Mouse (Mus musculus) natural killer cell, adult 2 months (primary cell): ENCODE results near the gene Pcmtd2.
"Not testable (repeated sequence)": the region's sequence is repeated elsewhere in the genome, so short reads cannot be mapped to it uniquely, and the experiment has no call there.

Experiments
- DNase-seq, 2 experiments: peaks; one replicate each; pipeline ENCODE4 v3.0.0; 2022; ENCODE audit warnings: low spot score in 2 of 2

The Pcmtd2 gene

DNA sequence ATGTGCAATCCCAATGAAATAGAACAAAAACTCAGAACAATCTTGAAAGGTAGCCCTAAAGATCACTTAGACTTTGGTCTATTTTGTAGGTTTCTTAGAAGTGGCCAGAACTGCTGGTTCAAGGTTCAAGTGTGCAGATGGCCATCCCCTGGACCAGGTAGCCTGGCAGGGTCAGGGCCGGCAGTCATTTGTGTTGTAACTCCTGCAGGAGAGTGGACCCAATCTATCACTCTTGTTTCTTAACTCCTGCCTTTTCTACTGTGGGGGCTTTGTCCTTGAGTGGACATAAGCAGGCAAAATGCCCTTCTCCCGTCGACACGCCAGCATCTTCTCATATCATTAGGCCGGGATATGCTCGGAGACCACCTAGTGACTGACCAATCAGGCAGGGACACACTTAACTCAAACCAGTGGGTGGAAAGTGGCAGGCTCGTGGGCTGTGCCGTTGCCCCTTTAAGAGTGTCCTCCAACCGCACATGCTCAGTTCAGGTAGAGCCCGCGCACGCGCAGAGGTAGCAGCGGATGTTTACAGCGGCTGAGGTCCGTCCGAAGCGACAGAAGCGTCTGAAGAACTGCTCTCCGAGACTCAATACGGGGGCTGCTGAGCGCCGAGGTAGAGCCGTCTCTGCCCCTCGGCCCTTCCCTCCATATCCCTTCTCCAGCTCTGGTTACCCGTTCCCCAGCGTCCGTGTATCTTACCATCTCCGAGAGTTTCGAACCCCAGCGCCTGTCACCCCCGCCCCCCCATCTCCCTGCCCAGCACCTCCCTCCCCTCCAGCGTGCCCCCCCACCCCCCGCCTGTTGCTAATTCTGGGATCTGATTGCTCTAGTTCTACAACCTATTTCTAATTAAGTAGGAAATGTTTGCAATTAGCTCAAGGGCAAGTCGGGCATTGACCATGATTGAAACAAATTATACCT lies at the start of gene Pcmtd2:
Gene Pcmtd2 (plus strand): TSS at position 483 of the 921 bp plus-strand sequence.
- peak; percentile 92 for DNase-seq

DNA sequence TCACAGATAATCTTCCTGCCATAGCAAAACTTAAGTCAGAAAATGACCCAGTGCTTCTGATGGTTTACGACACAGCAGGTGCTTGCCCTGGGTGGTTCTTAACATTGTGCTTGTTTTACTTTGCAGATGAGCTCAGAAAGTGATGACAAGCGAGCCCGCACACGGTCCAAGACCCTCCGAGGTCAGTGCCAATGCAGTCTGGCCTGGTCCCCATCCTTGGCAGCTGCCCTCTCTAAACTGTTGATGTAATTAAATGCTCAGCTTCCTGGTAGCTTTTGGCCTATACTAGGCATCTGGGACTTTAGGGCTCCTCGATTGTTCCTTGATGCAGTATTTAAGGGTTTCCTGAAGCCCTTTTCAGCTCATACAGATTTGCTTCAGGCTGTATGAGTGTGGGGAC lies 48.3 kb upstream of the Pcmtd2 start:
- no peak for DNase-seq

DNA sequence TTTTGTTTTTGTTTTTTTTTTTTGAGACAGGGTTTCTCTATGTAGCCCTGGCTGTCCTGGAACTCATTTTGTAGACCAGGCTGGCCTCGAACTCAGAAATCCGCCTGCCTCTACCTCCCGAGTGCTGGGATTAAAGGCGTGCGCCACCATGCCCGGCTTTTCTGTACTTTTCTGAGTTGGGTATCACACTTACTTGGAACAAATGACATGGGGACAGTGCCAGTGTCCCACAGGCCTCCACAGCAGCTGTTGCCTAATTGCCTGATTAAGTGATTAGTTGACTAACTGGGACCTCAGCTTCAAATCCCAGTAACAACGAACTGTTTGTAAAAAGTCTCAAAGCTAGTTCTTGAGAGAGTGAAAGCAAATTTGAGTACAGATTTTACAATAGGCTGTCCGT lies 44.5 kb upstream of the Pcmtd2 start:
- DNase-seq: not testable (repeated sequence)

DNA sequence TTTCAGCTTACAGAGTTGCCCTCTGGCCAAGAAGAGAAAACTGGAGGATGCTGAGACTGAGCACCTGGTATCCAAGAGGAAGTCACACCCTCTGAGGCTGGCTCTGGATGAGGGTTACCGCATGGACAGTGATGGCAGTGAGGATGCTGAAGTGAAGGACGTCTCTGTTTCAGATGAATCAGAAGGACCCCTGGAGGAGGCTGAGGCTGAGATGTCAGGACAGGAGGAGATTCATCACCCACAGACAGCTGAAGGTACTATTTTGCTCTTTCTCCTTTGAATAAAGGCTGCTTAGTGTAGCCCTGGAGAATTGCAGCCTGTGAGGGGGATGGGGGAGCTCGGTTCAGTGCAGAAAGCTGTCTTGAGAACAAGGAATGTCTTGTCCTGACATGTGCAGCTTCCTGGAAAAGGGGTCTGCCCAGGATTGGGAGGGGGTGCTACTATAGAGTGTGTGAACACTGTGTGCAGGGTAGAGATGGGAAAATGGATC lies 42.0 kb upstream of the Pcmtd2 start:
- no peak for DNase-seq

DNA sequence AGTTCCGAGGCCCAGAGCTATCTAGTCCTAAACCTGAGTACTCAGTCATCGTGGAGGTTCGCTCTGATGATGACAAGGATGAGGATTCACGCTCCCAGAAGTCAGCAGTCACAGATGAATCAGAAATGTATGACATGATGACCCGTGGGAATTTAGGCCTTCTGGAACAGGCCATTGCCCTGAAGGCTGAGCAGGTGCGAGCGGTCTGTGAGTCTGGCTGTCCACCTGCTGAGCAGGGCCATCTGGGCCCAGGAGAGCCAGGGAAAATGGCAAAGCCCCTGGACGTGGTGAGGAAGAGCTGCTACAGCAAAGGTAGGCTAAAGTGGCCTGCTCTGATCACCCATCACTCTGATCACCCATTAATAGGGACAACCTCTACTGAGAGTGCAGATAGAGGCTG lies 40.0 kb upstream of the Pcmtd2 start:
- DNase-seq: no peak

DNA sequence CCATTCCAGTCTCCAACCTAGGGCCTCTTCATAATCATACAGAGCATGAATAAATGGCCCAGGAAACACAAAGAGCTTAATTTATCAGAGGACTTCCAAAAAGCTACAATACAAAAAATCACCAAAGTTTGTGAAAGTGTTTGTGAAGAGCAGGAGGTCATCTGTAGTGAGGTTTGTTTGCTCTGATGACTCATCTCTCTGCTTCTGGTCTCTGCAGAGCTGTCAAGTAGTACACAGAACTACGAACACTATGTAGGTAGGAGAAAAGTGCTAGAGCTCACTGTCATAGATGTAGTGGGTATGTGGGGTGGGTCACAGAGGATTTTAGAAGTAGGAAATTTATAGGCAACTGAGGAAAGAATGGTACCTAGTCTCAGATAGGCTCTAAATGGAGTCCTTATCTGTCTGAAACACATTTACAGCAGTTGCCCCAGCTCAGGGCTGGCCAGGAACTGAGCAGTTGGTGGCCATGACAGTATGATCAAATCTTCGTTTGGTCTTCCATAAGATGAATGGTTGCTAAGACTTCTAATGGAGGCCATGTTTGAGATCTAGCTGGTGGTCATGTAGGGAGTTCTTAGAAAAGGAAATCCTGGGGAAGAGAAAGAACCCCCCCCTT lies 8.5 kb upstream of the Pcmtd2 start:
- no peak for DNase-seq

DNA sequence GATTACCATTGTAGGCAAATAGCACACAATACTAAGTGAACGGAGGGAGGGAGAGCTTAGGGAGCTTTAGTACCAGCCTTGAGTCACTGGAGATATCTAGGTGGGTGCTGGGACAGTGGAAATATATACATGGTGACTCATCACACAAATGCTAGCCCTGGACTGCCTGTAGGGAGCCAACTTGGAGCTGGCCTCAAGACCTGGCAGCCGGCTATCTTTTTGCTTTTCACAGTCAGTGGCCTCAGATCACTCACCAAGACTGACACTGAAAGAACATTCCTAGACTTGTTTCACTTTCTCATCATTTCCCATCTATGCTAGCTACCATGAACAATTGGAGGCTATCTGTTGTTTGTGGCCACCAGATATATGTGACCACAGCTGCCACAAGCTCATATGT lies 4.9 kb upstream of the Pcmtd2 start:
- no peak for DNase-seq

GRCm38 (mm10) chr2:181838293-181838680 lies 633 bp downstream of the Pcmtd2 start:
- no peak for DNase-seq

- no peak for DNase-seq
Measured at GRCm38 (mm10) chr2:181845709-181846394, 8.2 kb downstream of the Pcmtd2 start.

- peak; percentile 89 to 91 for DNase-seq
Measured at GRCm38 (mm10) chr2:181863791-181864535, 26.3 kb downstream of the Pcmtd2 start, which contains the start of gene Polr3k. TSS of gene Polr3k (plus strand) at chr2:181864337.

- DNase-seq: no peak
Measured at GRCm38 (mm10) chr2:181864536-181864860, 26.8 kb downstream of the Pcmtd2 start.

DNA sequence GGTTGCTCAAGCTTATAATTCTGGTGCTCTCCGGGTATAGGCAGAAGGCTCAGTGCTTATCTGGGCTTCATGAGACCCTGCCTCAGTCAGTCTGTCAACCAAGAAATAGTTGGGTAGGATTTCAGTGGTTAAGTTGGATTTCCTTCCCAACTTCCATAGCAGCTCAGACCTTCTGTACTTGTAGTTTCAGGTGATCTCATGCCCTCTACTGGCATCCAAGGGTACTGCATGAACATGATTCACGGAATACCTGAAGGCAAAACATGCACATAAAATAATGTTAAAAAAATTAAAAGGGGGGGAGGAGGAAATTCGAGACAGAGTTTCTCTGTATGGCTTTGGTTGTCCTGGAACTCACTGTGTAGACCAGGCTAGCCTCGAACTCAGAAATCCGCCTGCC lies 29.3 kb downstream of the Pcmtd2 start:
- peak; percentile 42 to 55 for DNase-seq

DNA sequence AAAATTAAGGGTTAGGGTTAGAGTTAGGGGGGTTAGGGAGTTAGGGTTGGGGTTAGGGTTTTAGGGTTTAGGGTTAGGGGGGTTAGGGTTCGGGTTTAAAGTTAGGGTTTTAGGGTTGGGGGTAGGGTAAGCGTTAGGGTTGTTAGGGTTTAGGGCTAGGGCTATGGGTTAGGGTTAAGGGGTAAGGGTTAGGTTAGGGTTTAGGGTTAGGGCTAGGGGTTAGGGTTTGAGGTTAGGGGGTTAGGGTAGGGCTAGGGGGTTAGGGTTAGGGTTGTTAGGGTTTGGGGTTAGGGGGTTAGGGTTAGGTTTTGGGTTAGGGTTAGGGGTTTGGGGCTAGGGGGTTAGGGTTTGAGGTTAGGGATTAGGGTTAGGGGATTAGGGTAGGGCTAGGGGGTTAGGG lies 33.4 kb downstream of the Pcmtd2 start:
- DNase-seq: no peak

- no peak for DNase-seq
Measured at GRCm38 (mm10) chr2:181878903-181879302, 41.2 kb downstream of the Pcmtd2 start.

DNA sequence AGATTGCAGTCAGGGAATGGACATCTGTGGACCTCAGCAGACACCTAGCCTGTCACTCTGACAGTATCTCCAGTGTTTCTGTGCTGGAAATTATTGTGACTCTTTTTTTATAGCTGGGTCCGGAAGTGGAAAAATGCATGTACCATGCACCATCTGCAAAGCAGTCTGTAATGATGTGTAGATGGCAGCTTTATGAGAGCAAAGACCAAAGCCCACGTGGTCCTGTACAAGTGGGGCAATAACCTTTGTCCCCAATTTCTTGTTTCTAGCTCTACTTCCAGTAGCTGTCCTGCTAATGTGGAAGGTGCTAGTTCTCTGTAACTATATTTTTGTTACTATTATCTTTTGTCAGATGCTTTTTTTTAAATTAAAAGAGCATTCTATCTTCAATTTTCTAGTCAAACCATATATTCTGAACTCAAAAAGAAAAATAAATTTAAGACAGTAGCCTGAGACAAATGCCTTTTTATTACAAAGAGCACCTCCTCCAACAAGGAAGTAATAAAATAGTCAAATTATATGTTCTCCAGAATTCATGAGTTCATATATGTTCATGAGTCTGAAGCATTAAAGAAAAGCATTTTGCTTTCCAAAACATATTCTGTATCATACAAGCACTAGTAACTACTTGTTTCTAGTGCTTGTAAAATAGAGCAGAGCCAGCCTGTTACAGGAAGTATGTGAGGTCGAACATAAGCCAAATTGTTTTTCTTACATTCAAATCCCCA lies 45.5 kb downstream of the Pcmtd2 start:
- no peak for DNase-seq
